Mouse (Mus musculus) spleen, postnatal 36 days (tissue): ENCODE results near the gene Anxa1.

Source experiments
- DNase-seq, 2 experiments: peaks; one replicate each; pipeline ENCODE4 v3.0.0; 2022; ENCODE audit warnings: low spot score in 2 of 2, mixed read lengths in 1 of 2

Anxa1 gene

GRCm38 (mm10) chr19:20381207-20381752, 9.5 kb downstream of the Anxa1 start:
- DNase-seq, result peak; percentile 37 to 39

- no peak for DNase-seq
Observed at GRCm38 (mm10) chr19:20370175-20370574, 20.6 kb downstream of the Anxa1 start.

GRCm38 (mm10) chr19:20366571-20366970, 24.2 kb downstream of the Anxa1 start:
- DNase-seq, result no peak

GRCm38 (mm10) chr19:20366010-20366409, 24.7 kb downstream of the Anxa1 start:
- DNase-seq, result no peak

- DNase-seq, result no peak
Observed at GRCm38 (mm10) chr19:20365364-20365763, 25.4 kb downstream of the Anxa1 start.

DNA sequence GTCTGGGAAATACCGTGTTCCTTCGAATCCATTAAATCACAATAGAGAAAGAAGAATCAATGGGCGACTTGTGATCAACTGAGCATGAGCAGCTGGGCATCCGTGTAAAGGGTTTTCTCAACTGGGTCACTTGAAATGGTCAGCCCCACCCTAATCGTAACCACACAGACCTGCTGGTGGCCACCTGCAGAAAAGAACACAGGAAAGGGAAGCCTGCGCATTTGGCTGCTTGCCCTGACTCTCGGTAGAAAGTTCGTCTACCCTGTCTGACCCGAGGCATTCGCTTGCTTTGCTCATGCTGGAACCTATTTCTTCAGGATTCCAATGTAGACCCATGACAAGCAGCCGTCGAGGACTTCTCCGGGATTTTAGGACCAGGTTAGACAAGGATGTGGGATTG, 25.8 kb downstream of the Anxa1 start:
- DNase-seq, result peak; percentile 6 to 10

- DNase-seq, result peak in 1 of 2 experiments; percentile 2
Observed at GRCm38 (mm10) chr19:20363221-20363620, 27.5 kb downstream of the Anxa1 start.

DNA sequence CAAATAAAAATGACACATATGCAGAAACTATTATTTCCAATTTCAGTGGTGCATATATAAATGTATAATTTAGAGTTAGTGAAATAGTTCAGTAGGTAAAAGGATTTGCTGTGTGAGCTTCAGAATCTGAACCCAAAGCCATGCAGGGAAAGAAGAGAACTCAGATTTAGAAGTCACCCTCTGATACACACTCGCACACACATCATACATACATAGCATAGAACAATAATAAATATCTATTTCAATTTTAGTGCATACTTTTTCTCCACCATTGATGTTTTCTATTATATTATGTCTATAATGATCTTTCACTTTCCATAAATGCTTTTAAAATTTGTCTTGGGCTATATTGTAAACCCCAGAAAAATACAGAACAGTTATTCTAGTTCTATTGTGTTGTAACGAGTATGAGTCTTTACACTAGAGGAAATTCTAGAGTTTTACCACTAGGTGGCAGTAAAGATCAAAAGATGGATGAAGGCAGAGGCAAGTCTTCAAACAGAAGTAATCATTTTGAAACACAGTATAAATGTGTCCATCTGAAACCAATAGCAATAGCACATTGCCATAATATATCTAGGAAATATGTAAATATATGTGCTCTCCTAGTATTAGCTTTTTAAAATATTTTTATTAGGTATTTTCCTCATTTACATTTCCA, 28.7 kb downstream of the Anxa1 start:
- peak in 1 of 2 experiments; percentile 25 for DNase-seq

GRCm38 (mm10) chr19:20358679-20359078, 32.1 kb downstream of the Anxa1 start:
- DNase-seq, result no peak

DNA sequence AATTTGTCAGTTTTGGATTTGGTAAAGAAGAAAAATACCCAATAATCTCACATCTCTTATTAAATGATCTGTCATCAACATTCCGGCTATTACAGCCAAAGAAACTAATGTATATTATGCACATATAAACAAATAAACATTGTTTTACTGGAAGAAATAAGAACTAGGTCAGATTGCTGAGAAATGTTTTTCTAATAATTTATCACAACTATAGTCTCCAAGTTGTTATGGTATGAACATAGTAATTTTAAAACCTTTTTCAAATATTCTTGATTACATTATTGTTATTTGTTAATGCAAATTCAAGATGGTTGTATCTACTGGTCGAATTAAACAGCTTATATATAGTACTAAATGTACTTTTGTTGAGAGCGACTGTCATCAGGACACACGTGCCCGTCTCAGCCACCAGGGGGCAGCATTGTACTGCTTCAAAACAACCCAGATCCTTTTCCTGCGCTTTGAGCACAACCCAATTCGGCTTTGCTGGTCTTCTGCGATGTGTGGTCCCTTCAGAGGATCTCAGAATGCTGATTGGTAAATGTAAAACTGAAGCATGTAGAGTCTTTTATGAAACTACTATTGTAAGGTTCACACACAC, 45.3 kb downstream of the Anxa1 start:
- DNase-seq, result peak; percentile 42 to 43

DNA sequence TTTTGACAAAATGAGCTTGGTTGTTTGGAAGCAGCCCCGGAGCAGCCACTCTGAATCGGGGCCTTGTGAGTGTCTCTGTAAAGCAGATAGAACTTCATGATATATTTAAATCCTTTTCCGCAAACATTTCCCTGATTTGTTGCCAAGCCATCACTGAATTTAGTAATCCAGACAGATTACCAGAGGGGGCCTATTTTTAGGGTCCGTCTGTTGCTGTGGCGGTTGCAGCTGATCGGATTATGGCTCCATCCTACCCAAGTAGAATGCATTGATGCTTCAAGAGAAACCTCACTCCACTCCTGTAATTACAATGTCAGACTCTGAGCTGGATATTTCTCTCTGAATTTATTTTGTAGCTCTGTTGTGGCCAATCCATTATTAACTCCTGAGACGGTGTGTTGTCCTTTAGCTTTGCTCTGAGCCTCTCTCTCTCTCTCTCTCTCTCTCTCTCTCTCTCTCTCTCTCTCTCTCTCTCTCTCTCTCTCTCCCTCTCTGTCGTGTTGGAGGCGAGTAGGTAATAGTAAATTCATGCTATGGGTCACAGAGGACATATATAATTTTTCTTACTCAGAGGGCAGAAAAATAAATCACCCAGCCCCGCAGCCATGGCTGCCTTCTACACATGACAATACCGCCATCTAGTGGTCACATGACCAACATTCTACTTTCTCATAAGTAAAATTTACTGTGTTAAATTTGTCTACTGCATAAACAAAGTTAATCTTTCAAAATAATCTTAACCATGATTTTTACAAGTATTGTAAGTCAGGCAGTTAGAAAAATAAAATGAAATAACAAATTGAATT, 46.0 kb downstream of the Anxa1 start:
- peak in 1 of 2 experiments; percentile 16 for DNase-seq

DNA sequence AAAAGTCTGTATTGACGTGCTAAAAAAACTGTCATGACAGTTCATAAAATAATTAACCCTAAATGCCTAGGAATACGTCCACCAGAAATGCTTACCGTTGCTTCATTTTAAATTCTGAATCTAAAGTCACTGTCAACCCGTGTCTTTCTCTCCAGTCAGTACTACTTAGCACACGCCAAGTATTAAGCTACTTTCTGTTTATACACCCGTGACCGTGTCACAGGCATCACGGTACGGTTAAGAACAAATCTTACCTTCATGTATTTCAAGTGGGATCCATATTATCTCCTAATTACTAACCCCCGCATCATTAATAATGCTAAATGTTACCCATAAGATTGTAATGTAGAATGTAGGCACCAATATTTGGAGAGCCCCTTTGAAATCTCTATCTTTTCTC, 46.7 kb downstream of the Anxa1 start:
- DNase-seq, result no peak
